Mouse (Mus musculus): ENCODE data around the gene Wnt7b. TPM values are rescaled to one million over a fixed set of nuclear protein-coding genes. Genes with fewer than 3 reads are reported as not detected.

Wnt7b gene
- total RNA-seq (2021), result under 1 TPM; 0.48 to 0.50 TPM
- long read RNA-seq, experiment 1, partial matches to known transcripts, result 0 of 1 reads
- long read RNA-seq, experiment 1, other reads (novel, unspliced or antisense), result 0 of 1 reads
- long read RNA-seq, experiment 2, partial matches to known transcripts, result 0 of 3 reads
- long read RNA-seq, experiment 2, other reads (novel, unspliced or antisense), result 0 of 3 reads

DNA sequence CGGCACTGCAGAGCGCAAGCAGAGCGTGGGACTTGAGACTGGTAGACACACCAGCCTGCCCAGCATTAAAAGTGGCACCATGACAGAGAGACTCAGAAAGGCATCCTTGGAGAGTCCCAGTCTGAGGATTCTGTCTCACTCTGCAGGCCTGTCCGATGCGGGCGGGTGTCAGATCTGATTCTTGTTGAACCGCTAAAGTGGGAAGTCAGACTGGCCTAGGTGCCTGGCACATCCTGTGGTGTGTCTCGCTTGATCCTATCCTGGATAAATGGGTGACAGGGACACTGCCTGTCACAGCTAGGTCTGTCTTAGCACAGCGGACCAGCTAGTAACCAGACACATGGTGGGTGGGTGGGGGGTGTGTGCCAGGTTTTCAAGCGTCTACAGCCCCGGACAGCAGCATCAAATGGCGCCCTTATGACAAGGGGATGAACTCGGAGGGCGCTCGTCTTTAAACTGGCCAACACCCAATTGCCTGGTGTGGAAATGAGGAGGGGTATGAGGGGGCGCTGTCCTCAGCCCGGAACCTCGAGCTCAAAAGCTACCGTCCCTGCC is at the start of gene Wnt7b:
Gene Wnt7b (minus strand): TSS at position 118 of the 555 bp plus-strand sequence.
- no peak for DNase-seq (ENCODE audit: low spot score in 2 of 2)

DNA sequence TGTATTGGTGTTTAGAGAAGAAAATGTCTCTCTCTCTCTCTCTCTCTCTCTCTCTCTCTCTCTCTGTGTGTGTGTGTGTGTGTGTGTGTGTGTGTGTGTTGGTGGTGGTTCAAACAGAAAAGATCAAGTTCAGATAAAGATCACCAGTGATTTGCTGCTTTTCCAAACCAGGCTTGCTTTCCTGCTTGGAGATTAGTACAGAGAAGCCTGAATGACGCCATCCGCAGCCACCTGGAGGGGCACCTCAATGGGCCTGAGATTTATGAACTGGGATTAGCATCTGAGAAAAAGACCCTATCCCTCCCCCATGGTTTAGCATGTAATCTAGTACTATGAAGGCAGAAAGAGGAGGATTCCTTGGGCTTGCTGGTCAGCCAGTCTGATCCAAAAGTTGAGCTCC is 49.3 kb upstream of the Wnt7b start:
- no peak for DNase-seq (ENCODE audit: low spot score in 2 of 2)

DNA sequence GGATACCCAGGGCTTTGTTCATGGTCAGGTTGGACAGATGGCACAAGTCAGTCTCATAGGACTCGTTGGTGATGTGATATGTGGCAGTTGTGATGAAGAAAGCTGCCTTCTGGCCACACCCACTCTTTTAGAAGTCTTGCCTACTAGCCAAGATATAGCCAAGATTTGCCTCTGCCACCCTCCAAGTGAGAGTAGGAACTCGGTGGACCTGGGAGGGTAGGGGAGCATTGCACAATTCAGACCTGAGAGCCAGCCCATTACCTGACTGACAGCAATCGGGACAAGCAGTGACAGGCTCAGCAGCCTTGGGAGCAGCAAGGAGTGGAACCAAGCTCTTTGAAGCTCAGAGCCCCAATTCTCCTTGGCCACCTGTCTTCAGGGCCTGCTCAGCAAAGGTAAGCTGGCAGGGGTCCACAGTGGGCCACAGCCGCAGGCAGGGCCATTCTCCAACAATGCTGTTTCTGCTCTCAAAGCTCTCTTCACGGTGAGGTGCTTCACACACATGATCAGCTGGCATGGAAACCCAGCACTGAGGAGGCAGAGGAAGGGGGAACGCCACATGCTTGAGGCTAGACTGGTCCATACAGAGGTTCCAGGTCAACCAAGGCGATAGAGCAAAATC is 47.8 kb upstream of the Wnt7b start:
- DNase-seq (ENCODE audit: low spot score in 2 of 2), result no peak

DNA sequence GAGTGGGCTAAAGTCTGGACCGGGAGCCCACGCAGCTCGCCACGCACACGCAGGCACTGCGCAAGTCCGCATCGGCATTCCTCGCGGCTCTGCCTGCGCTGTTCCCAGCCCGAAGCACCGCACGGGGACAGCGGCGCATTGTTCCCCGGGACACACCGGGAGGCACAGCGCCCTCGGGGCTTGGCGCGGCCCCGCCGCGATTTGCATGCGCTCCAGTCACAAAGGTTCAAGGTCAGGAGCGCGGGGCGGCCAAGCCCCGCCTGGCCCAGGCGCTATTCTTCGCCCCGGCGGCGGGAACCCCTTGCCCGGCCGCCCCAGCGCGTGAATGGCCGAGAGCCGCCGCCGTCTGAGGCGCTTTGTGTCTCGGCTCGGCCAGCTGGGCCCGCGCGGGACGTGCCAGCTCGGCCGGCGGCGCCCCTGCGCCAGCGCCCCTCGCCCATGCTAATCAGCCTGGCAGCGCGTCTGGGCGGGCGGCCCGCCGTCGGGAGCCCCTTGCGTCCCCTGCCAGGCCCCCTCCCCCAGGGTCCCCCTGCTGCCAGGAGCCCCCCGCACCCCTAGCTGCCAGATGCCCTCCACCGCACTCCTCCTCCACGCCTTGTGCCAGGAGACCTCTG is 43.5 kb upstream of the Wnt7b start:
- DNase-seq (ENCODE audit: low spot score in 2 of 2), result peak; percentile 58 to 62

DNA sequence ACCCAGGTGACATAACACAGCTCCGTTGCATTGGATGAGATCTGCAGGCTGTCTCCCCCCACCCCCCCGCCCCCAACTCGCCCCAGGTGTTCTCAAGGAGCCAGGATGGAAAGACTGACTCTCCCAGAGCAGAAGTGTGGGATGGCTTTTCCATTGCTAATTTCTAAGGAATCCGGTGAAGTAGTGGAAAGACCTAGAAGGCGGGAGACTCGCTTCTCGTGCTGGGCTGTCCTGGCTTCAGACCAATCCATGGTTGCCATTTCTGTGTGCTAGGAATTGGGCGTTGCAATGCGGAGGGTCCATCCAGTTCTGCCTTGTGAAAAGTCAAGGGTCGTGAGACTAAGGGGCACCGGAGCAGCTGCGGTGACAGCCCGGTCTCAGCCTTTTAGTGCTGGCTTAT is 39.9 kb upstream of the Wnt7b start:
- DNase-seq (ENCODE audit: low spot score in 2 of 2), result no peak

DNA sequence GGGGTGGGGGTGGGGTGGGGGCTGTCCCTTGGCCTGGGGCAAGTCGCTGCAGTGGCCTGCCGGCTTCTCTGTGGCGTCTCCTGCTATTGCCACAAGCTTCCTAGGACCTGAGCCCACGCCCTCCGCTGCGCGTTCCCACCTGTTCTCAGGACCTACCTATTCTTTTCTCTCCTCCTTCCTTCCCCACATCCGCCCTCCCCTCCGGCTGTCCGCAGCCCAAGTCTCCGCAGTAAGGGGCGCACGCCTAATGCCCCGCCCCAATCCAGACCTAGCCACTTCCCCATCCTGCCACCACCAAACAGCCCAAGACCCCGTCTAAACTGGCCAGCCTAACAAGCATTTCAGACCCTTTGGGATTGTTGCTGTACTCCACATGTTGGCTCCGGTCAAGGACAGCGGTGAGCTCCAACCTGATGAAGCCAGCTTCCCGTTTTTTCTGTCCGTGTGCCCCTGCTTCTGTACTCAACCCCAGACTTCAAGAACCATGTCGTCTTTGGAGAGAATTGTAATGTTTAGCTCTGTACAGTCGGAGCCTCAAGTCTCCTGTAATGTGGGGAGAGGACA is 33.3 kb upstream of the Wnt7b start:
- DNase-seq (ENCODE audit: low spot score in 2 of 2), result no peak

DNA sequence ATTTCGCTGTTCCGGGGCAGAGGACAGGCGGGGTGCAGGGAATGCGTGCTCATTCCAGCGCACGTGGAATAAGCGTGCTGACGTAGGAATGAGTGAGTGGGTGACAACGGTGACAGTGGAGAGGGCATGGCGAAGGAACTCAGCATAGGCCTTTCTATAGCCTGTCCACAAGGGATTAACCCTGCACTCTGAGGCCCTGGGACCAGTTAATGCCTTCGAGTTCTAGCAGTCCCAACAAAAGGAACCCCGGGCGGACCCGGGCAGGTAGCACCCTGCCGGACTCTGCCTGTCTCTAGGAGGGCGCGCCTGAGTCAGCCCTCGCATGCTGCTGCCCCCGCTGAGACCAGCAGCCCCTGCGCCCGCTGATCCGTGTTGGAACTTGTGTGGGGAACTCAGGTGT is 32.8 kb upstream of the Wnt7b start:
- DNase-seq (ENCODE audit: low spot score in 2 of 2), result no peak

DNA sequence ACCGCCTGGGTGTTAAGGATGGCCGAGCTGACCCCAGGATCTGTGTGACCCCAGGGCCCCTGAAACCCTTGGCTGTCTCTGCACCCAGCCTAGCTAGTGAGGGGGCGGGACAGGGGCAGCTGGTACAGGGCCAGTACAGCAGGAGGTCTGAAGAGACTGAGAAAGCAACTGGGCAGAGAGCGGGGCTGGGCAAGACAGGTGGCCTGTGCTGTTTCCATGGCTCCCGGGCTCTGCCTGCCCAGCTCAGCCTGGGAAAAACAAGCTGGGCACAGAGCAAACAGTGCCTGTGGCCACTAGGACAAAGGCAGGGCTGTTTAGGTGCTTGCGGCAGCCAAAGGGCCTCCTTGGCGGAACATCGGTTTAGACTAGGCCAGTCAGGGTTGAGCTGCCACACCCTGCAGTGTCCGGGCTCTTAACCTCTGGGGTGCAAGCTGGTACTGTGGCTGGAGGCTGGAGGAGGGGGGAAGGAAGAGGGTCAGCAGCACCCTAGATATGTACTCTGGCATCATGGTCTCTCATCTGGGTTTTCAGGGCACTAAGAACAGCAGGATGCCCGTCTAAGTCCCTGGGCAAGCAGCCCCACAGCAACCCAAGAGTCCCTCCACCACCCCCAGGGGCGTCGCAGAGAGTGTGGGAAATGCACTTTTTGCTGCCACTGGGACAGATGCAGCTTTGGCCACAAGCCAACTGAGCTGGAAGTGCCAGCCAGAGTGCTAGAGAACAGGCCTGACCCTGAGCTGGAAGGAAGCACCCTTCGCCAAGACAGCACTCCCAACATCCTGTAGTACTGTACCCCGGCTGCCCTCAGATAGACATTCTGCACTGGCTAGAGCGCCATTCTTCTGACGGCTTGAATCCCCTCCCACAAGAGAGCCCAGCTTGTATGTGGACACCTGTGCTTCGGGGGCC is 31.3 kb upstream of the Wnt7b start:
- DNase-seq (ENCODE audit: low spot score in 2 of 2), result no peak

DNA sequence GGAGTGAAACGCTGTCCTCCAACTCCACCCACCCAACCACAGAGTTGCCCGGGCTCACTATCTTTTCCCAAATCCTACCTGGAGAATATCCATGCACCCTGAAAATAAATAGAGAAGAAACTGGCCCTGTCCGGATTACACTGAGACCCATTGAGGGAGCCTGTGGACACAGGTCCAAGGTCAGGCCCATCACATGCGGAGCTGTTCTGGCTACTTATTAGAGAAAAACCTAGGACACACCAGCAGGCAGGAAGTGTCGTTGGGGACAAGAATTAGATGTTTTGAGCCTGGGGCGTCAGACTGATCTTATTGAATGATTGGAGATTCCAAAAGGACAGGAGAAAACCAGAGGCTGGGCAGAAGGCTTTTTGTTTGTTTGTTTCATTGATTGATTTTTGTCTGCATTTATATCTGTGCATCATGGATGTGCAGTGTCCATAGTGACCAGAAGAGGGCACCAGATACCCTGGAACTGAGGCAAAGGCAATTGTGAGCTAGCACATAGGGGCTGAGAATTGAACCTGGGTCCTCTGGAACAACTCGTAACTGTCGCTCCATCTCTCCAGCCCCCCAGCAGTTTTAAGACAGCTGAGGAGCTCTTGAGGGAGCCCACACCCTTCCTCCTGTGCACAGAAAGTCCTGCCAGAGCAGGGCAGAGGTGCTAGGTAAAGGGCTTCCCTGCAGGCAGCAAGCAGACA is 30.5 kb upstream of the Wnt7b start:
- peak in 1 of 2 experiments; percentile 58 for DNase-seq (ENCODE audit: low spot score in 2 of 2)

DNA sequence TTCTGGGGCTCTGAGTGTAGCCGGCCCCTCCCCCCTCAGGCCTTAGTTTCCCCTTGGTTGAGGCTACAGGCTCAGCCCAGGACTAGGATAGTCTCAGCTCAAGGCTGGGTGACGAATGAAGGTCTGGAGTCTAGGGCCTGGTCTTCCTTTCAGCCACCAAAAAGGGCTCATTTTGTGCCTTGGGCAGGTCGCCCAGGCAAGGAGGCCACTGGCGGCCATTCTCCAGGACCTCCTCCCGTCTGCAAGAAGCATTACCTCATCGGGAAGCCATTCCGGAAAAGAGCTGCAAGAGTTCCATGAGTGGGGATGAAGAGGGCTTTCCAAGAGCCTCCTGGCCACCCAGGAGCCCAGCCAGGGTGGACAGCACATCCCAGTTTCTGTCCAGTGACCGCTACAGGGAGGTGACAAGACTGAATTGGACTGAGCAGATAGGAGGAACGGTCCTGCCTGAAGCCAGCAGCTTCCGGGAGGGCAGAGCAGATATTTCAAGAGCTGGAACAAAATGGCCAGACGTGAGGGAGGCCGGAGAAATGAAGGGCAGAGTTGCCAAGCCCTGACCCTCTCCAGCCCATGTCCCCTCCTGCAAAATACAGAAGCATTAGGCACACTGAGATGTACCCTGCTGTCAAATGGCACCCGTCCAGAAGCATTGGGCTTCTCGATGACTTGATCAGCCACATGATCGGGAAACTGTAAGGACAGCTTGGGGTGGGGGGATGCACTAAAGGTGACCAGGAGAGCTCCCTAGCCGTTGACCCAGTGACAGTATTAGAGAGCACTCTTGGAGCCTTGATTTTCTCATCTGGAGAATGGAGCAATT is 29.6 kb upstream of the Wnt7b start:
- DNase-seq (ENCODE audit: low spot score in 2 of 2), result no peak

DNA sequence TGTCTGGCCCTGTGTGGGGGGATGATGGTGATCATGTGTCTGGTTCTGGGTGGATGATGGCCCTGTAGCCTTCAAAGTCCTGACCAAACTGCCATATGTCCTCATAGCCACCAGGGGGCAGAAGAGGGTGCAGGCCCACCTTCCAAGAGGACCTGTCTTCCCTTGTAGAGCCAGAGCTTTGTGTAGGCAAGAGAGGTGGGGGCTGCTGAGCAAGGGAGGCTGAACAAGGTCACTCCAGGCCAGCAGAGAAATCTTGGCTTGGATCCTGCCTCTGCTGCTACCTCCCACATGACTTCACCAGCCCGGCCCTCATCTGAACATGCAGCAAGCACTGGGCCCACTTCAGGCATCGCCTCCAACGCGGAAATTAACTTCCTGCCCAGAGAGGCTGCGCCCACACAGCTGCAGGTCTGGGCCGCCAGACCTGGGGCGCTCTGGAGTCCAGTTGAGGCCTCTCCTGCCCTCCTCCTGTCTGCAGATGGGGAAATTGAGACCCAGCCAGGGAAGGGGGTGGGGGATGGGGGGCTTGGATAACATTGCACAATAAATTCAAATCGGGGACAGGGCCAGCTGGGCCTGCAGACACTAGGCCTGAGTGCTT is 28.4 kb upstream of the Wnt7b start:
- peak; percentile 70 to 78 for DNase-seq (ENCODE audit: low spot score in 2 of 2)

DNA sequence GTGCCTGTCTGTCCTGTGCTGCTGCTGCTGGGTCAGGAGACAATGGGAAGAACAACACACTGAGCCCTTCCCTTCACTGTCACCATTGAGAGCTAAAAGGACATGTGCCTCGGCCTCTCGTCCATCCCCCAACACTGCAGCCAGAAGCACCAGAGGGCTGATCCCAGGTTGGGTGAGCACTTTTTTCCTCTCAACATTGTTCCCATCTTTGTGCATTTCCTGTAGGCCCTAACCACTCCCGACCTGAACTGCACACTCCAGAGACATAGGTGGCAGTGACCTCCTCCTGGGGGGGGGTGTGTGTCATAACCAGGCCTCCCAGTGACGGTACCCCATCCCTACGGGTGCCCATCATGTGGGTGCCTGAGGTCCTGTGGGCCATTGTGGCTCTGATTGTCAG is 27.8 kb upstream of the Wnt7b start:
- DNase-seq (ENCODE audit: low spot score in 2 of 2), result no peak

DNA sequence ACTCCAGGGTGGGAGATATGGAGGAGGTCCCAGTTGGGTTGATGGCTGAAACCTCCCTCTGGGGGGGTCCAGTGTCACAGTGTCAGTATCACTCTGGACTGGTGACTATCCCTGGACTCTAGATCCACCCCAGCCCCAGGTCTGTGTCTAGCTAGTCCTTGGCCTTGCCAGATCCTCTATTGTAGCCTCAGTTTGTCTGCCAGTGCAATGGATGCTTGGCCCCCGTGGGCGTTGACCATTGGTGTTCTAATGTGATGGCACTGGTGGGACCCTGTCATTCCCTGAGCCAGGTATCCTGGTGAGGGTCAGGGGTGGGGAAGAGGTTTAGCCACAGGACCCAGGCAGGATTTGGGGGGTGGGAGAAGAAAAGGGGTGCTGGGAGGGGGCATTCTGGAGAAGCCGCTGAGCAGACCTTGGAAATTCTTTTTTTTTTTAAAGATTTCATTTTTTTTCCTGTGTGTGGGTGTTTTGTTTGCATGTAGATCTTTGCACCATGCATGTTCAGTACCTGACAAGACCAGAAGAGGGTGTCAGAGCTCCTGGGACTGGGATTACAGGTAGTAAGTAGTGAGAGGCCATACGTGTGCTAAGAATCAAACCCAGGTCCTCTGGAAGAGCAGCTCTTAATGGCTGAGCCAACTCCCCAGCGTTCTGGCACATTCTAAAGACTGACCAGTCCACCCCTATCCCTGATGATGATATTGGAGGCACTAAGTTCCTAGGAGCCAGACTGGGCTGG is 27.2 kb upstream of the Wnt7b start:
- DNase-seq (ENCODE audit: low spot score in 2 of 2), result no peak

DNA sequence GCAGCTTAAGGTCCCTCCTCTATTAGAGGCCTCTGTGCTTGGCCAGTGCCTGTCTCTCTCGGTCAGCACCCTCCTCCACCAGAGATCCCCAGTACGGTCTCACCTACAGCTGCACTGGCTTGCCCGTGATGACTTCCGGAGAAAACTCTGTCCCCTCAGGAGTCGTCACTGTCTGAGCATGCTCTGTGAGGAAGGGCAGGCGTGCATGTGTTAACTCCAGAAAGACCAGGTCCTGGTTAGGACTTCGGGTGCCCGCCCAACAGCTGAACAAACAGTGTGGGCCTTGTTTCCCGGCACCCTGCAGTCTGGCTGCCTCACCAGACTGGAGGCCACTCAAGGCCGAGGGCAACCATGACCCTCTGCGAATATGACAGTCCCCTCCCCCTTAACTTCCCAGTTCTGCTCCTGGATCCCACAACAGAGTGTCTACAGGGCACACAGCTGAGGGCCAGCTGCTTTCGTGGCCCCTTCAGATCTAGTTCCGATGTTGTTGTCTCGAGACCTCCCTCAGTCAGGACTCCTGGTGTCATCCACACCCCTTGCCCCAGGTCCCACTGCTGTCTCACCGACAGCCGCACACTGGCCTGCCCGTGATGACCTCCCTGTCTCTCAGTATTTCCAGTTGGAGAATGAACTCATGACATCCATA is 23.8 kb upstream of the Wnt7b start:
- DNase-seq (ENCODE audit: low spot score in 2 of 2), result no peak

DNA sequence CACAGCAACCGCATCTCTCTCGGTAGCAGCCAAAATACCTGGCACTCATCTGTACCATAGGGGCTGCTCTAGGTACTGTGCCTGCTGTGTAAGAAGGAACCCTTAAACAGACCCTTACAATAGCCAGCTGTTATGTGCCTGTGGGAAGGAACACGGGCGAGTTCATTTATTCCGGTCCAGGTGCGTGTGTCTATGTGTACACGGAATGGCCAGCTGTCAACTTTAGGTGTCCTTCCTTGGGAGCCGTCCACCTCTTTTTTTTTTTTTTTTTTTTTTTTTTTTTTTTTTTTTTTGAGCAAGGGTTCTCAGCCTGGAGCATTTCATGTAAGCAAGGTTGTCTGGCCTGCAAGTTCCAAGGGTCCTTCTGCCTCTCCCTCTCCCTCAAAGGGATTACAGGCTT is 22.7 kb upstream of the Wnt7b start:
- DNase-seq (ENCODE audit: low spot score in 2 of 2), result no peak

DNA sequence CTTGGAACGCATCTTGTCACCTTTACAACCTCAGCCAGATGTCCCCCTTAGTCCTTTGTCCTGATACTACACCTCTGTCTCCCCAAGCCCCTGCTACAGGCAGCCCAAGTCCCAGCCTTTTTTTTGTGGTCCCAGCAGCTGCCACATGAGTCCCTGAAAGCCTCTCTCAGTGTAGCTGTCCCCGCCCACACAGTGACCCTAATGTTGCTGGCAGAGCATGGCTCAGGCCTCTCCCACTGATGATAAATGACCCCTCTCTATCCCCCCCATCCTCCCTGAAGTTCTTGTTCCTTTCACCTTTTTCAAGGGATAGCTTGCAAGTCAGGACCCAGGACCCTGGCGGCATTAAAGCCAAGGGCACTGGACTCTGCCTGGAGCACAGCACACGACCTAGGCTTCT is 22.2 kb upstream of the Wnt7b start:
- no peak for DNase-seq (ENCODE audit: low spot score in 2 of 2)

DNA sequence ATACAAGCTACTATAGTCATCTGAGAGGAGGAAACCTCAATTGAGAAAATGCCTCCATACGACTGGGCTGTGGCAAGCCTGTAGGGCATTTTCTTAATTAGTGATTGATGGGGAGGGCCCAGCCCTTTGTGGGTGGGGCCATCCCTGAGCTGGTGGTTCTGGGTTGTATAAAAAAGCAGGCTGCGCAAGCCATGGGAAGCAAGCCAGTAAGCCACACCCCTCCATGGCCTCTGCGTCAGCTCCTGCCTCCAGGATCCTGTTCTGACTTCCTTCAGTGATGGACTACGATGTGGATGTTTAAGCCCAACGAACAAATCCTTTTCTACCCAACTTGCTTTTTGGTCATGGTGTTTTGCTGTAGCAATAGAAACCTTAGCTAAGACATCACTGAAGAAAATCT is 21.1 kb upstream of the Wnt7b start:
- no peak for DNase-seq (ENCODE audit: low spot score in 2 of 2)

DNA sequence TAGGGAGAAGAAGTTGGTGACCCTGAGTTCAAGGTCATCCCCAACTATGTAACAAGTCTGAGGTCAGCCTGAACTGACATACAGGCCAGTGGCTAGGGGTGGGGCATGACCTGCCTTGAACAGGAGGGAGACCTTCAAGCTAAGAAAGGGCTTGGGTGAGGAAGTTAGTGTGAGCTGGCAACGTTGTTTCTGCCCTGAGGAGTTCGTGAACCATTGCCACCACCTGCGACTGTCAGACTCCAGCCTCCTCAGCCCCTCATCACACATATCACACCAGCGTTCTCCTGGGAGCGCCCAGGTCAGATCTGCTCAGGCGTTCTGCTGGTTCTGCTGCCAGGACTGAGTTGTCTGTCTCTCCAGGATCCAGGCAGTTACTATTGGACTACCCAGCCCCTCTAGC is 20.5 kb upstream of the Wnt7b start:
- no peak for DNase-seq (ENCODE audit: low spot score in 2 of 2)

Data from adrenal gland, adult 18-20 months (tissue).